Mouse (Mus musculus) CH12.LX (cell line): Measurements from ENCODE around the gene Cd34. TPM values are rescaled to one million over a fixed set of nuclear protein-coding genes. Genes with fewer than 3 reads are reported as not detected.

Experiments used
- DNase-seq: peaks from one replicate; pipeline ENCODE4 v3.0.0-alpha.2; 2013; ENCODE audit errors: extremely low read depth
- H3K27ac ChIP-seq: 2 replicates; pipeline ENCODE4 v1.5.1; 2012; ENCODE audit warnings: low read depth, mild to moderate bottlenecking, control low read depth, moderate library complexity; ENCODE audit not compliant: insufficient read depth
- H3K27me3 ChIP-seq: replicated peaks from 2 replicates; pipeline ENCODE3; 2012; ENCODE audit warnings: inconsistent platforms
- H3K36me3 ChIP-seq, 2 experiments: replicated peaks in 1 of 2; 2 replicates each; pipeline versions ENCODE3 to v1.6.1; 2012; ENCODE audit warnings: inconsistent platforms in 1 of 2, low read length in 1 of 2, mild to moderate bottlenecking in 1 of 2, mixed read lengths in 1 of 2, moderate library complexity in 1 of 2; ENCODE audit not compliant: control insufficient read depth in 1 of 2, insufficient read depth in 1 of 2
- H3K4me1 ChIP-seq, 2 experiments: 2 replicates each; pipeline ENCODE4 v1.6.1; 2012; ENCODE audit warnings: inconsistent platforms in 1 of 2, moderate library complexity in 1 of 2; ENCODE audit not compliant: insufficient read depth in 2 of 2, control insufficient read depth in 1 of 2
- H3K4me2 ChIP-seq: 2 replicates; pipeline ENCODE4 v1.6.1; 2012; ENCODE audit warnings: low read depth, mild to moderate bottlenecking, control low read depth; ENCODE audit not compliant: poor library complexity, insufficient read depth, severe bottlenecking
- H3K4me3 ChIP-seq, 3 experiments: fragments of 150-350 bp in 1 of 3; sonication (generic) in 1 of 3; replicated peaks in 1 of 3; 2 replicates each; pipeline versions ENCODE3 to v1.5.1; 2011 to 2012; ENCODE audit warnings: low read depth in 2 of 3, low read length in 2 of 3, mild to moderate bottlenecking in 2 of 3, moderate library complexity in 2 of 3, control low read depth in 1 of 3, improper control_type of control experiment in 1 of 3, inconsistent platforms in 1 of 3, mixed read lengths in 1 of 3; ENCODE audit not compliant: poor library complexity in 1 of 3
- H3K79me2 ChIP-seq: replicated peaks from 2 replicates; pipeline ENCODE4 v1.6.1; 2012; ENCODE audit warnings: mild to moderate bottlenecking, moderate library complexity; ENCODE audit not compliant: control insufficient read depth, poor library complexity, insufficient read depth, severe bottlenecking; ENCODE audit errors: extremely low read depth
- H3K9ac ChIP-seq: 2 replicates; pipeline ENCODE4 v1.6.1; 2012; ENCODE audit warnings: low read depth, mild to moderate bottlenecking, control low read depth, moderate library complexity; ENCODE audit not compliant: insufficient read depth
- H3K9me3 ChIP-seq: replicated peaks from 2 replicates; pipeline ENCODE3; 2012; ENCODE audit warnings: low read length, inconsistent platforms, mixed read lengths
- BHLHE40 ChIP-seq: IDR thresholded peaks from 2 replicates; pipeline ENCODE4 v1.6.1; 2011; ENCODE audit warnings: mild to moderate bottlenecking, low read depth, low read length, improper control_type of control experiment
- CHD1 ChIP-seq: IDR thresholded peaks from 2 replicates; pipeline ENCODE4 v1.6.1; 2012; ENCODE audit warnings: low read depth, low read length, improper control_type of control experiment, inconsistent platforms
- CTCF ChIP-seq, 2 experiments: IDR thresholded peaks in 1 of 2; conservative IDR thresholded peaks in 1 of 2; 2 replicates each; pipeline ENCODE4 v1.5.1; 2011 to 2012; ENCODE audit warnings: low read depth in 2 of 2, low read length in 2 of 2, improper control_type of control experiment in 1 of 2, inconsistent platforms in 1 of 2, mild to moderate bottlenecking in 1 of 2, moderate library complexity in 1 of 2
- EP300 ChIP-seq: IDR thresholded peaks from 2 replicates; pipeline ENCODE4 v1.6.1; 2011; ENCODE audit warnings: low read length, improper control_type of control experiment
- ETS1 ChIP-seq: conservative IDR thresholded peaks from 2 replicates; pipeline ENCODE4 v1.6.1; 2012; ENCODE audit warnings: low read depth, mild to moderate bottlenecking, inconsistent platforms, low read length, improper control_type of control experiment, moderate library complexity
- GABPA ChIP-seq: IDR thresholded peaks from 2 replicates; pipeline ENCODE4 v1.6.1; 2012; ENCODE audit warnings: low read depth, low read length, improper control_type of control experiment, inconsistent platforms; ENCODE audit not compliant: insufficient replicate concordance
- JUN ChIP-seq: IDR thresholded peaks from 2 replicates; pipeline ENCODE4 v1.6.1; 2011; ENCODE audit warnings: low read depth, mild to moderate bottlenecking, low read length, improper control_type of control experiment, moderate library complexity; ENCODE audit not compliant: insufficient read depth
- JUND ChIP-seq: conservative IDR thresholded peaks from 2 replicates; pipeline ENCODE4 v1.6.1; 2011; ENCODE audit warnings: low read depth, low read length, improper control_type of control experiment
- MAFK ChIP-seq: IDR thresholded peaks from 2 replicates; pipeline ENCODE4 v1.6.1; 2011; ENCODE audit warnings: low read length, improper control_type of control experiment; ENCODE audit not compliant: insufficient replicate concordance
- MAX ChIP-seq: IDR thresholded peaks from 2 replicates; pipeline ENCODE4 v1.6.1; 2011; ENCODE audit warnings: low read length, improper control_type of control experiment
- MAZ ChIP-seq: IDR thresholded peaks from 2 replicates; pipeline ENCODE4 v1.6.1; 2012; ENCODE audit warnings: low read depth, mild to moderate bottlenecking, inconsistent platforms, low read length, improper control_type of control experiment, moderate library complexity
- MEF2A ChIP-seq: IDR thresholded peaks from 2 replicates; pipeline ENCODE4 v1.6.1; 2014; ENCODE audit warnings: low read depth, mild to moderate bottlenecking, inconsistent platforms, low read length, improper control_type of control experiment, borderline replicate concordance
- MXI1 ChIP-seq: IDR thresholded peaks from 2 replicates; pipeline ENCODE4 v1.6.1; 2011; ENCODE audit warnings: mild to moderate bottlenecking, low read depth, low read length, improper control_type of control experiment
- NELFE ChIP-seq: IDR thresholded peaks from 2 replicates; pipeline ENCODE4 v1.6.1; 2011; ENCODE audit warnings: low read depth, low read length, improper control_type of control experiment
- POLR2AphosphoS2 ChIP-seq: IDR thresholded peaks from 2 replicates; pipeline ENCODE4 v1.6.1; 2011; ENCODE audit warnings: low read depth, low read length, improper control_type of control experiment
- RAD21 ChIP-seq: IDR thresholded peaks from 2 replicates; pipeline ENCODE4 v1.6.1; 2011; ENCODE audit warnings: low read depth, mild to moderate bottlenecking, low read length, improper control_type of control experiment, moderate library complexity
- TBP ChIP-seq: conservative IDR thresholded peaks from 2 replicates; pipeline ENCODE4 v1.6.1; 2011; ENCODE audit warnings: low read depth, low read length, improper control_type of control experiment
- UBTF ChIP-seq: IDR thresholded peaks from 2 replicates; pipeline ENCODE4 v1.6.1; 2012; ENCODE audit warnings: low read depth, mild to moderate bottlenecking, inconsistent platforms, low read length, improper control_type of control experiment, moderate library complexity
- USF1 ChIP-seq: IDR thresholded peaks from 2 replicates; pipeline ENCODE4 v1.6.1; 2014; ENCODE audit warnings: low read depth, mild to moderate bottlenecking, inconsistent platforms, low read length, improper control_type of control experiment
- USF2 ChIP-seq: conservative IDR thresholded peaks from 2 replicates; pipeline ENCODE4 v1.6.1; 2011; ENCODE audit warnings: low read depth, low read length, improper control_type of control experiment
- ZC3H11A ChIP-seq: IDR thresholded peaks from 2 replicates; pipeline ENCODE4 v1.6.1; 2012; ENCODE audit warnings: low read depth, mild to moderate bottlenecking, inconsistent platforms, low read length, improper control_type of control experiment
- ZMIZ1 ChIP-seq: IDR thresholded peaks from 2 replicates; pipeline ENCODE4 v1.6.1; 2012; ENCODE audit warnings: low read depth, mild to moderate bottlenecking, inconsistent platforms, low read length, improper control_type of control experiment
- ZNF384 ChIP-seq: IDR thresholded peaks from 2 replicates; pipeline ENCODE4 v1.6.1; 2012; ENCODE audit warnings: low read depth, low read length, improper control_type of control experiment, inconsistent platforms
- dilution Hi-C: fragments of 300-500 bp; cut with MboI; formaldehyde crosslinking; loops from 2 replicates; pipeline ENCODE4 v1.14.3; 2020; ENCODE audit warnings: low sequenced_read_pairs; ENCODE audit not compliant: extremely low pct_unique_long_range_greater_than_20kb, extremely low pct_ligation_motif_present
- in situ Hi-C: fragments of 300-500 bp; cut with MboI; formaldehyde crosslinking; loops from 3 replicates; pipeline ENCODE4 v1.14.3; 2019; ENCODE audit warnings: low sequenced_read_pairs, low pct_ligation_motif_present, low pct_unique_long_range_greater_than_20kb, mixed read lengths
- polyA plus RNA-seq: library from polyadenylated mRNA; unstranded; fragments of >175 nt; gene quantifications from 2 replicates; pipeline ENCODE4 v1.2.1, GENCODE M21; 2012; ENCODE audit warnings: low read depth; ENCODE audit not compliant: insufficient read length
- total RNA-seq, 2 experiments: library from RNA; depleted of rRNA; stranded (reverse); fragments of 300-350 nt in 1 of 2; fragments of >200 nt in 1 of 2; gene quantifications; 2 replicates each; pipeline ENCODE4 v1.2.3; 2012 to 2014

Cd34 gene
- total and polyA plus RNA-seq, 3 experiments: not detected

DNA sequence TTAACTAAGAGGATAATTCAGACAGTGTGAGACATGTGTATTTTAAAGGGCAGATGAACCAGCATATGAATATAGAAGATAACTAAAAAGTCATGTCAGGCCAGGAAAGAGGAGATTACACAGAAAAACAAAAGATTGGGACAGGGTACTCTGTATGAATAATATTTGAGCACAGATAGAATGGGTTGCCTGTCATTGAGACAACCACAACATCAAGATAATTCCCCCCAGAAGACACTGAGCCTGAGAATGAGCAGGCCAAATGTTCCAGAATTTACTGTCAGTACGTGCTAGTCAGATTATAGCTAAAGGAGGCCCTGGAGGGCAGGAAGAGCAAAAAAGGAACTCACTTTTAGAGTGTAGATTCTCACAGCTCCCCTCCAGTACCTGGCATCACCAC lies 3.3 kb upstream of the Cd34 start:
- H3K79me2 ChIP-seq: no peaks in the 10 kb centered on the region
- H3K27me3 ChIP-seq: no peaks in the 10 kb centered on the region
- H3K4me3 ChIP-seq: no peak overlapping the region
- H3K4me1 ChIP-seq: no peaks in the 10 kb centered on the region
- no peaks in the 10 kb centered on the region for H3K36me3 ChIP-seq
- dilution Hi-C loops (no loop called here), in situ Hi-C loops (no loop called here)
- TF ChIP-seq ZC3H11A: no peak
- DNase-seq: no peak
- H3K4me2 ChIP-seq: no peak overlapping the region
- no peaks in the 10 kb centered on the region for H3K9me3 ChIP-seq
- H3K27ac ChIP-seq: no peak overlapping the region
- H3K9ac ChIP-seq: no peak overlapping the region

DNA sequence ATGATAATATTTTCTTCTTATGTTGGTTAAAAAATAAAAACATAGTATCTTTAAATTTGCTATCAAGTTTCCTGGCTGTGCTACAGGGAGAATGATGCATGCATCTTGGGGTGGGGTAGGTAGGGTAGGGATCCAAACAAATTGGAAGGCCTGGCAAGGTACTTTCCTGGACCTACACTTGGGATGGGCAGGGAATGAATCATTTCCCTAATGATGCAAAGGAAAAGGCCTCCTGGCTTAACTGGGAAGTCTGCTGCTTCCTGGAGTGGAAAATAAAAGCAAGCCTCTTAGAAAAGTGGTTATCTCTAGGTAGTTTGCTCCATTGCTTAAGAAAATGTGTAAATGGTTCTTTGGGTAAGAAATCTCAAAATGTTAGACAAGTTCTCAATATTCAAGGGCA lies 2.9 kb downstream of the Cd34 start:
- Histone ChIP-seq H3K4me2 (no peak overlapping the region), H3K9ac (no peak overlapping the region), H3K9me3 (no peaks in the 10 kb centered on the region)
- no peak for TF ChIP-seq JUND
- no peak for TF ChIP-seq CHD1
- no peak for TF ChIP-seq MAZ
- no peak for TF ChIP-seq USF2
- TF ChIP-seq RAD21: no peak
- TF ChIP-seq BHLHE40: no peak
- no peak for TF ChIP-seq POLR2AphosphoS2
- no peak for TF ChIP-seq EP300
- no peak for TF ChIP-seq JUN
- TF ChIP-seq, all 38 proteins: peak for 0
- dilution Hi-C loops: no loop called here
- DNase-seq: no peak
- no peaks in the 10 kb centered on the region for H3K27me3 ChIP-seq
- H3K4me3 ChIP-seq: no peak overlapping the region
- no peaks in the 10 kb centered on the region for H3K36me3 ChIP-seq
- H3K79me2 ChIP-seq: no peaks in the 10 kb centered on the region
- peaks cover 0 to 21% of the 10 kb centered on the region in 2 experiments; a peak in 2 of 4 replicates for H3K4me1 ChIP-seq
- H3K27ac ChIP-seq: no peak overlapping the region
- in situ Hi-C loops: no loop called here

DNA sequence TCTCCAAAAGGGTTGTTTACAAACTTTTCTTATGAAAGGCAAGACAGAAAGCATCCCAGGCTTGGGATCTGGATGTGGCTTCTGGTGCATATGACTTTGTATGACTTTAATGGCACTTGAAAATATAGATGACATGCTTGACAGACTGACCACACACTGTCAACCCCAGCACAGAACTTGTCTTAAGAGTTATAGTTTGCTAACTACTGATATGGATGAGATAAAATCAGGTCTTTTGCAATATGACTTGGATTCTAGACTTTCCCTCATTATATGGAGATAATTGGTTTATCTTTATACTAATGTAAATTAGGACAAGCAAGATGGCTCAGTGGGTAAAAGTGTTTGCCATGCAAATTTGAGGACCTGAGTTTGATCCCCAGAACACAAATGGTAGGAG lies 4.3 kb downstream of the Cd34 start:
- peaks cover 0 to 21% of the 10 kb centered on the region in 2 experiments; a peak in 2 of 4 replicates for H3K4me1 ChIP-seq
- H3K27me3 ChIP-seq: no peaks in the 10 kb centered on the region
- H3K9ac ChIP-seq: no peak overlapping the region
- in situ Hi-C loops (no loop called here), dilution Hi-C loops (no loop called here)
- no peaks in the 10 kb centered on the region for H3K36me3 ChIP-seq
- no peaks in the 10 kb centered on the region for H3K79me2 ChIP-seq
- H3K27ac ChIP-seq: no peak overlapping the region
- TF ChIP-seq TBP (no peak), USF1 (no peak), ETS1 (no peak), EP300 (no peak), MXI1 (no peak), MAFK (no peak), RAD21 (no peak), NELFE (no peak), MAX (no peak), MEF2A (no peak), ZC3H11A (no peak), UBTF (no peak), ZMIZ1 (no peak), GABPA (no peak), CTCF (conservative IDR thresholded peaks at IDR 0.05 in 1 of 2, IDR thresholded peaks at IDR 0.05 in 1 of 2; ENCODE audit: low read depth in 2 of 2, low read length in 2 of 2) (no peak), ZNF384 (no peak)
- no peak for DNase-seq
- H3K4me3 ChIP-seq: no peak overlapping the region
- H3K9me3 ChIP-seq: no peaks in the 10 kb centered on the region
- no peak overlapping the region for H3K4me2 ChIP-seq
